Mouse (Mus musculus): ENCODE measurements at regions not wholly inside any gene's neighbourhood (a gene's known extent, or its start where the extent isn't known, plus 50 kb on each side); places are given as distances from the start of the nearest gene placed in this dataset.
A peak's percentile ranks its signal among the peaks of the same experiment; 100 is the strongest.
"Not testable (repeated sequence)": the region's sequence is repeated elsewhere in the genome, so short reads cannot be mapped to it uniquely, and the experiment has no call there.

GRCm38 (mm10) chr14:71635091-71635490 lies 856.5 kb downstream of the Gm9195 start:
- no peak for DNase-seq

- DNase-seq: no peak
These were observed 881.8 kb downstream of the Gm9195 start for GRCm38 (mm10) chr14:71609698-71610301.

GRCm38 (mm10) chr14:71603710-71604109 lies 887.9 kb downstream of the Gm9195 start:
- DNase-seq: no peak

GRCm38 (mm10) chr14:71597859-71598258 lies 893.8 kb downstream of the Gm9195 start:
- DNase-seq: peak in 1 of 2 experiments; percentile 2

GRCm38 (mm10) chr14:71588694-71589240 lies 902.9 kb downstream of the Gm9195 start:
- DNase-seq: no peak

- DNase-seq: no peak
These were observed 903.6 kb downstream of the Gm9195 start for GRCm38 (mm10) chr14:71588006-71588405.

GRCm38 (mm10) chr14:71564816-71565215 lies 926.8 kb downstream of the Gm9195 start:
- no peak for DNase-seq

- DNase-seq: no peak
These were observed 929.7 kb downstream of the Gm9195 start for GRCm38 (mm10) chr14:71561906-71562305.

- DNase-seq: not testable (repeated sequence)
These were observed 937.3 kb downstream of the Gm9195 start for GRCm38 (mm10) chr14:71554324-71554723.

GRCm38 (mm10) chr14:71543580-71543979 lies 943.9 kb upstream of the Fam160b2 start:
- no peak for DNase-seq

- DNase-seq: no peak
These were observed 932.5 kb upstream of the Fam160b2 start for GRCm38 (mm10) chr14:71532074-71532659.

GRCm38 (mm10) chr14:71531298-71531697 lies 931.7 kb upstream of the Fam160b2 start:
- no peak for DNase-seq

GRCm38 (mm10) chr14:71530421-71530820 lies 930.8 kb upstream of the Fam160b2 start:
- DNase-seq: peak; percentile 27 to 41

- no peak for DNase-seq
These were observed 918.9 kb upstream of the Fam160b2 start for GRCm38 (mm10) chr14:71518541-71518940.

GRCm38 (mm10) chr14:71500851-71501250 lies 901.2 kb upstream of the Fam160b2 start:
- no peak for DNase-seq

GRCm38 (mm10) chr14:71491201-71491600 lies 891.6 kb upstream of the Fam160b2 start:
- DNase-seq: no peak

- no peak for DNase-seq
These were observed 886.7 kb upstream of the Fam160b2 start for GRCm38 (mm10) chr14:71486176-71486970.

GRCm38 (mm10) chr14:71475656-71476055 lies 876.0 kb upstream of the Fam160b2 start:
- DNase-seq: peak; percentile 5 to 16

- DNase-seq: no peak
These were observed 874.3 kb upstream of the Fam160b2 start for GRCm38 (mm10) chr14:71473907-71474306.

- peak in 1 of 2 experiments; percentile 2 for DNase-seq
These were observed 832.7 kb upstream of the Fam160b2 start for GRCm38 (mm10) chr14:71432364-71432763.

Data from kidney, postnatal 4 days (tissue).